Mouse (Mus musculus): ENCODE data around the gene Mapkap1.
"Not testable (repeated sequence)": the region's sequence is repeated elsewhere in the genome, so short reads cannot be mapped to it uniquely, and the experiment has no call there.

Mapkap1 gene

DNA sequence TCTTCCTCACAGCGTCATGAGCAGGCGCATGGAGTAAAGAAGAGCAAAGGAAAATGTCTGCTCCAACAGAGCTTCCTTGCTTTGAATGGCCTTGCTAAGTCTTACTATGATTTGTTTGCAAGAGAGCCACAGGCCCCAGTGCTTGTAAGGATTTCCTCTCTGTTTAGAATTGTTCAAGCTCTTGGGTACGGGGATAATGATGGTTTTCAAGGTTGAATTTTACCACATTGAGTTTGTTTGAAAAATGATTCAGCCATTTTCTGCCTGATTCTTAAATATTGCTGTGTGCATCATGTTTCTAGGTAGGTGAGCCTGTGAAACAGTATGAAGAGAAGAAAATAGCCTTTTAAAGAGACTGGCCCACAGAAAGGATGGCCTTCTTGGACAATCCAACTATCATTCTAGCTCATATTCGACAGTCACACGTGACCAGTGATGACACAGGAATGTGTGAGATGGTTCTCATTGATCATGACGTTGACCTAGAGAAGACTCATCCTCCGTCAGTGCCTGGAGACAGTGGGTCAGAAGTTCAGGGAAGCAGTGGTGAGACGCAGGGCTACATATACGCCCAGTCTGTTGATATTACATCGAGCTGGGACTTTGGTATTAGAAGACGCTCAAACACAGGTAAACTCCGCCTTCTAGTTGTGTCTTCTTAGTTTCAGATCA lies 25.3 kb downstream of the Mapkap1 start:
- DNase-seq (ENCODE audit: low read depth, low spot score), result no peak

DNA sequence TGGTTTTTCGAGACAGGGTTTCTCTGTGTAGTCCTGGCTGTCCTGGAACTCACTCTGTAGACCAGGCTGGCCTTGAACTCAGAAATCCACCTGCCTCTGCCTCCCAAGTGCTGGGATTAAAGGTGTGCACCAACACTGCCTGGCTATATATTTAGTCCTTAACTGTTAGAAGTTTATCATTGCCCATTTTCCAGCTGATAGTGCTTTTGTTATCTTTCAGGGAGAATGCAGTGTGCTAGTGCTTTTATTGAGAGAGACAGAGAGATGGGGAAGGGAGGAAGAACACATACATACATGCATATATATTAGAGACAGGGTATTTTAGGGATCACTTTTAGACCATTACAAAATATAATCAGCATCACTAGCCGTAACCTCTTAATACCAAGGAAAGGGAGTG lies 26.3 kb downstream of the Mapkap1 start:
- not testable (repeated sequence) for DNase-seq (ENCODE audit: low read depth, low spot score)

DNA sequence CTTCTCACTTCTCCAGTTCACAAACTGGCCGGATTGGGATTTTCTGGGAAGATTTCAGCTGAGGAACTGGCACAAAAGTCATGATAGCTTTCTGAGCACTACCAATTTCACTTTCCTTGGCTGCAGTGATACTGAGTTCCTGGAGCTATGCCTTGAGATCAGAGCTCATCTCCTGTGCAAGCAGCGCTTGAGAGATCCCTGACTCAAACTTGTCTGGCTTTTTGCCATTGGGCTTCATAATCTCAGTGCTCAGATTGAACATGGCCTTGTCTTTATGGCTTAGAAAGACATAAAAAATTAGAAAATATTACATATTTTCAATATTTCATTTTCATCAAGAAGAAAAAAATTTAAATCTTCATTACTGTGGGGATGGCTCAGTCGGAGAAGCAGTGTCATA lies 29.8 kb downstream of the Mapkap1 start:
- DNase-seq (ENCODE audit: low read depth, low spot score), result no peak

DNA sequence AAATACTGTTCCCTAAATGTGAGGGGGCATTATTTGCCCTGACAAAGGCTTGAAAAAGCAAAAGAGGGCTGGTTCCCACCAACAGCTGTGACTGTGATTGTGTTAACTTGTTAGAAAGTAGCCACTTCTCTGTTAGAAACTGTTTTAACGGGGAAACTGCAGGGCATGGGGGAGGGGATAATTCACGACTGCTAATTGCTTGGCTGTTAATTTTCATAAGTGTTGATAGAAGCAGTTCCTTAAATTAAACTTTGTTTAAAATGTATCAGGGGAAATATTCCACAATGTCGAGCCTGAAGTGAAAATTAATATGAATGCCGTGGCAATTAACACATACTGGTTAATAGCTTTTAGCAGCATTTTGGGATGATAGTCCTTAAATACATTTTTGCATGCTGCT lies 42.2 kb downstream of the Mapkap1 start:
- DNase-seq (ENCODE audit: low read depth, low spot score), result no peak

DNA sequence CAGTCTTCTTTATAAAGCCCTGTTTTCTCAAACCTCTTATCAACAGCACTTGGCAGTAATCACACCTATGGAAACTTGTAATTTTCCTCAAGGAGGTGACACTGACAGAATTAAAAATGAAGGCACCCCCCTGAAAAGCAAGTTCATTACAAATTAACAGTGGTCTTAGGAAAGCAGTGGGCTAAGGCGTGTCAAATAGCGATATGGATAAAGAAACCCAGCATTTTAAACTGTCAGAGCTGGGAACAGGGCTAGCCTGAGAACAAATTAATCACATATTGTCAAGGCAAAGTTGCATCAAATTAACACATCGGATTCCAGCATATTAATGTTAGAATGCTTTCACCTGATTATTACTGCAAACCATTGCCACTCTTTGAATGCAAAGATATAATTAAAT lies 55.9 kb downstream of the Mapkap1 start:
- no peak for DNase-seq (ENCODE audit: low read depth, low spot score)

DNA sequence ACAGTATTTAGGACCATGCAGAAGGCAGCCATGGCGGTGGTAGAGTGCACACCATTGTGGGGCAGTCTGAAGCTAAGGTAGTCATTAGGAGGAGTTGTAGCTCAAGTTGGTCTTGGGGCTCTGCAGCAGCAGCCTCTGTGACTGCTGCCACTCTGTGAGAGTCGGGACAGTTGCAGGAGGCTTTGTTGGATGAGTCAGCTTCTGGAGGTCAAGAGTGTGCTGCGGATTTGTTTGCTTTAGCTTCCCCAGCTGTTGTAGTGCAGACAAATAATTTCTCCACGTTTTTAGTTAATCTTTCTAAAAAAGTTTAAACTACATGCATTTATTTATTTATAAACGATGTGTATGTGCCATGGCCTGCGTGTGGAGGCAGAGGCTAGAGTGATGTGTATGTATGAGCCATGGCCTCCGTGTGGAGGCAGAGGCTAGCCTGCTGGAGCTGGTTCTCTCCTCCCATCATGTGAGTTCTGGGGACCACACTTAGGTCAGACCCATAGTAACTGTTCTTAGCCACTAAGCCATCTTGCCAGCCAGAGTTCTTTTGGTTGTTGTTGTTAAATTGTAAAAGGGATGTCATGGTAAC lies 62.1 kb downstream of the Mapkap1 start:
- no peak for DNase-seq (ENCODE audit: low read depth, low spot score)

DNA sequence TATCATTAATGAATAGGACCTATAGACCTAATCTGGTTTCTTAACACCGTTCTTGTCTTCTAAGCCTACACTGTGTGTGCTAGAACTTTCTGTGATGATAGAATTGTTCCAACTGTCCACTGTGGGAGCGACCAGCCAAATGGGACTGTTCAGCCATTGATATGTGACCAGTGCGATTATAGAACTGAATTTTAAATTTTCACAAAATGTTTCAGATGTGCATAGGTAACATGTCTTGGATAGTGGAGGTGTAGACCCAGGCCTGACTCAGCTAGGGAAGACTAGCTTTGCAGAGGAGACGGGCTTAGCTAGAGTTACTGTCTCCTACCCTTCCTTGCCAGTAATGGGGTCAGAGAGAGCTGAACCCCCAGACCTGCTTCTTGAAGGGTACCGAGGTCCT lies 62.8 kb downstream of the Mapkap1 start:
- no peak for DNase-seq (ENCODE audit: low read depth, low spot score)

DNA sequence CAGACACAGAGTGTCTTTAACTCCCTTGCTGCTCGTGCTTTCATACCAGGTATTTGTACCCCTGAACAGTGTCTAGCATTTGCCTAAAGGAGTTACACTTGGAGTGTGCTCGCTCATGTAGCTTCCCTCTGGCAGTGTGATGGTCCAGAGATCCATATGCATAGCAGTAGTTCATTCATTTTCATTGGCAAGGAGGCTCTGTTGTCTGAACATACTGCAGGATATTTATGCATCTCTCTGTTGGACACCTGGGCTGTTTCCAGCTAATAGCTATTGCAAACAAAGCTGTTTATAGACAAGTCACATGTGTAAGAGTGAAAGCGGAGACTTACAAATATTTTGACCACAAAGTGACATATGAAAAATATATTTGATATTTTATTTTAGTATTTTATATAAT lies 67.2 kb downstream of the Mapkap1 start:
- no peak for DNase-seq (ENCODE audit: low read depth, low spot score)

DNA sequence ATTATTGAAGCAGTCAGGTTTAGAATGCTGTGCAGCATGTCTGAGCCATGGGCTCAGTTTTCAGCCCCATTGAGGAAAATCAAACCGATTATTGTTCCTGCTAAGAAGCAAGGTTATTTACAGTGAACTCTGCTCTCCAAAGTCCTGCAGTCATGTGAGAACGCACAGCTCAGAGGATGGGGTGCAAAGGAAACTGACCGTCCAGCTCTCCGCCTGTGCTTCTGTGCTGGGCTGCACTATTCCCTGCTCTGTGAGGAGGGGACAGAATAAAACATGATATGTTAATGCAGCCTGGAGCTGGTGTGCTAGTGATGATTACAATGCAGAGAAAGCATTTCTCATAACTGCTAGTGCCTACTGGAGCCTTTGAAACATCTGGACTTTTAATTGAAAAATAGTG lies 74.8 kb downstream of the Mapkap1 start:
- no peak for DNase-seq (ENCODE audit: low read depth, low spot score)

DNA sequence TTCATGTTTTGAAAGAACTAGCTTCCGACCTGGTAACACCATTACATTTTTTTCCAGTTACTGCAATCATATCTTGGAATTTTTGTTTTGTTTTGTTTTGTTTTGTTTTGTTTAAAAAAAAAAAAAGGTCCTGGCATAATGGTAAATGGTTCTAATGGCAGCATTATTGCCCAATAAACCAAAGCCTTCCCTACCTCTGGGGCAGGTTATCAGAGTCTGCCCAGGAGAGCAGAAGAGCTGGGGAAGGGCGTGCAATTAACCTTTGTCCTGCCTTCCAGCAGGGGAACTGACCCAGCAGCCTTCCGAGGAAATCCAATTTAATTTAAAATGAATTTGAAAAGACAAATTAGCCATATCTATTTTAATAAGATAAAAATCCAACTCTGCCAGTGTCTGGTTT lies 75.5 kb downstream of the Mapkap1 start:
- DNase-seq (ENCODE audit: low read depth, low spot score), result no peak

DNA sequence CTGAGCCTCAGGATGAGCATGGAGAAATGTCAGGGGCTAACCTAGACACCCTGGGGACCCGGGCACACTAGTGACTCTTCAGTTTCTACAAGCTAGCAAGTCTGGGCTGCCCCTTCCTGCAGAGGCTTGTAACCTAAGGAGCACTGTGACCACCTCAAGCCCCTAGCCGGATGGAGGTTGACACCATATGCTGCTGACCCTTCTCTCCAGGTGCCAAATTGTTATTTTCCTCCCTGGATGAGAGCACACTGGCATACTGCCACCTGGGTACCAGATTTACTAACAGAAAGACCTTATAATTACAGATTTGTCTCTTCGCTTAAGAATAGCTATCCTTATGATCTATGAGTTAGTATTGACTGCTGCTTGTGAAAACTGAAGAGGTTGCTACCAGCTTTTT lies 76.0 kb downstream of the Mapkap1 start:
- DNase-seq (ENCODE audit: low read depth, low spot score), result no peak

DNA sequence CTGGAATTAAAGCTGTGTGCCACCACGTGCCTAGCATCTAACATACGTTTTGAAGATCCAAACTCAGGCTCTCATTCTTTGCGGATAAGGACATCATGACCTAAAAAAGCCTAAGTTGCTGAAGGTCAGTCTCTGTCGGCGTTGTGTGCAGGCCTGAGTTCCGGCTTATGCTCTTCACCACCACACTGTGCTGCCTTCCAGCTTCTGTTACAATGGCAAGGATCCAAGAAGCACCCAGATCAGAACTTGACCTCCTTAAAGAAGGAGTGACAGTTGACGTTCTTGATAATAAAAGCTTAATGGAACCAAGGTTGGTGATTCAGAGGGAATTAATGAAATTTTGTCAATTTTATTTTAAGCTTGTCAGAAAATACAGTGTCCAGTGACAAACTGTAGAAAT lies 80.7 kb downstream of the Mapkap1 start:
- DNase-seq (ENCODE audit: low read depth, low spot score), result no peak

DNA sequence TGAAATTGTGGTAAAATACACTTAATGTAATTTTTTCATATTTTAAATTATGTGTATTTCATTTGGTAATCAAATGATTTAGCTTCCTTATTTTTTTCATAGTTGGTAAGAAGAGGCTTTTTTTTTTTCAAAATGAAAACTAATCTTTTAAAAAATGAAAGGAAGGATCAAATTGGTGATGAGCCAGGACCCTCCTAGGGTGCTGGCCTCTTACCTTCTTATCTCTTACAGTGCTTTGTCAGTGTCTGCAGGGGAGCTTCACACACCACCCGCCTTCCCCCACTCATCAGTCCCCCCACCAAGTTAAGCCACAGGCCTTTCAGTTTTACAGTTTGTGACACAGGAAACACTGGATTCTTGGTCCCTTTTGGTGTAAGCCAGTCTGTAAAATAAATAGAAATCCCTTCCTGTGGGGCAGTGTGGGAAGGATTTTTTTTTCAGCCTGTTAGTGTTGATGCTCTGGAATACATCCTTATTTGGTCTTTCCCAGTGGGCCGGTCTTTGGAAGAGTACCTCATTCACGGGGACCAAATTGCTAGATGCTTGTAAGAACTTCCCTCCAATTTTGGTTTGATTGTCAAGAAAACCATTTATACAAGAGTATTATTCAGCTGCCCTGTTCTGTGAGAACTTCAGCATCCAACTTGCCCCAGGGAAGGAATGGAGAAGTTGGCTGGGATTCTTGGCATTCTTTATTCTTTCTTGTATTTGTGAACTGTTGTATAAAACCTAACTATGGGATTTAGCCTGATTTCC lies 97.6 kb downstream of the Mapkap1 start:
- DNase-seq (ENCODE audit: low read depth, low spot score), result no peak

DNA sequence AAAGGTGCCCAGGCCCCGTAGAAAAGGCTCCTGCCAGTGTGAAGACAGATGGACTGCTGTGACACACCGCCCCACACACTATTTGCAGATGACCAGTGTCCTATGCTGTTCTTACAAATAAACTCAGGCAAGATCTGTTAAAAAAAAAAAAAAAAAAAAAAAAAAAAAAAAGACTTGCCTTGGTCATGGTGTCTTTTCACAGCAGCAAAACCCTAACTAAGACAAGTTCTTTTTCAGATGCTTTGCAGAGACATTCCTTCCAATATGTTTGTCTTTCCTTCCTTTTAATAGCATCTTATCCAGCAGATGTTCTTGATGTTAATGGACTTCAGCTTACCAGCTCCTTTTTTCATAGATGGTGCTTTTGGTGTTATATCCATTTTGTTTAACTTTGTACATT lies 99.6 kb downstream of the Mapkap1 start:
- not testable (repeated sequence) for DNase-seq (ENCODE audit: low read depth, low spot score)

DNA sequence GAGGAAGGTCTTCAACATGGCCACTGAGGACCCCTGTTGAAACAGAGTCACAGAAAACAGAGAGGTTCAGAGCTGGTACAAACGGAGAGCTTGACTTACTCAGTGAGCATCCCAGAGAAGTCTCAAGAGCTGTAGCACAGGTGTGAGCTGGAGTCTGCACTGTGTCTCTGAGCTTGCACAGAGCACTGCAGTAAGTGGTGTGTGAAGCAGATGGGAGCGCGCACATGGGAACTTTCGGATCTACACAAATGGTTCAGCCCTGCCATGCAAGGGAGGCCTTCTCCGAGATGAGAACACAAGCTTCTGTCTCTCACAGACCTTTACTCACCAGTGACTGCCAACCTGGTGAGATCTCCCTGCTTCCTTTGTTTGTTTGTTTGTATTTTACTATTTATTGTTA lies 103.3 kb downstream of the Mapkap1 start:
- DNase-seq (ENCODE audit: low read depth, low spot score), result no peak

DNA sequence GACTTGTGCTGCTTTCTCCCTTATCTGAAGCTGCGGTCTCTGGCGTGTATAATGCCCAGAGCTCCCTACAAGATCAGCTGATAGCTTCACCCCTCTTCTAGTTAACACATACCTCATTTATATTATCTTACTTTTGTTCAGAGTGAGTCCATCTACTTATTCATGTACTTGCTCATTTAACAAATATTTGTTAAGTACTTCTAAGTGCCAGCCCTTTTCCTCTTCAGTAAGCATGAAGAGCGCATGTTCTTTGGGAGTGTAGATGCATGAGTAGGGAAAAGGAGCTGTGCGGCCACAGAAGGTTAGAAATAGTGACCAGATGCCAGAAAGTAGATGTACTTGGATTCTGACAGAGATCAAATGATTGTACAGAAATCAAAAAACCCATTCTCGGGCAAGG lies 108.7 kb downstream of the Mapkap1 start:
- no peak for DNase-seq (ENCODE audit: low read depth, low spot score)

DNA sequence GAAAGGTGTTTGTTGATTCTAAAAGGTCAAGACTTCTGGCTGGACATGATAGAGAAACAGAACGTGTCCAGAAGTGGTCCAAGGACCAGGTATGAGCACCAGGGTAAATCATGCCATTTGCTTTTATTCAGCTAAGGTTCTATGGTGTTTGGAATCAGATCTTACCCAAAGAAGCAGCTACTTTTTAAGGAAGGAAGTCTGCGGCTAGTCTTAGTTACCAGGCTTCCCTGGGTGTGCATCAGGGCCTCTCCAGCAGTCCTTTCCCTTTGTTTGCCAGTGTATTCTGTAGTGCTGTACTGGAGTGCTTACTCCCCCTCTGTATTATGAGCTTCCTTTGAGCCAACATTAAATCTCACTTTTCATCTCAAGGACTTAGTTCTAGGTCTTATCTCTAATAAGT lies 111.5 kb downstream of the Mapkap1 start:
- no peak for DNase-seq (ENCODE audit: low read depth, low spot score)

DNA sequence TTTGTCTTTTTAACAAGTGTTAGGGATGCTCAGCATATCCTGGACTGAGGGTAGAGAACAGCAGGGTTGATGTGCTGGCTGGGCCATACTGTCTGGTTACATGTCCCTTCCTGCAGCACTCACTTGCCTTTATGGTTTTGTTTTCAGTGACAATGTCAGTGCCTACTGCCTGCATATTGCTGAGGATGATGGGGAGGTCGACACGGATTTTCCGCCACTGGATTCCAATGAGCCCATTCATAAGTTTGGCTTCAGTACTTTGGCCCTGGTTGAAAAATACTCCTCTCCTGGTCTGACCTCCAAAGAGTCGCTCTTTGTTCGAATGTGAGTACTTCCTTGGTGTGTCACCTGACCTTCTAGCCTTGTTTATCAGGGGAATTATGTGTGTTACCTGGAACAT lies 112.0 kb downstream of the Mapkap1 start:
- no peak for DNase-seq (ENCODE audit: low read depth, low spot score)

DNA sequence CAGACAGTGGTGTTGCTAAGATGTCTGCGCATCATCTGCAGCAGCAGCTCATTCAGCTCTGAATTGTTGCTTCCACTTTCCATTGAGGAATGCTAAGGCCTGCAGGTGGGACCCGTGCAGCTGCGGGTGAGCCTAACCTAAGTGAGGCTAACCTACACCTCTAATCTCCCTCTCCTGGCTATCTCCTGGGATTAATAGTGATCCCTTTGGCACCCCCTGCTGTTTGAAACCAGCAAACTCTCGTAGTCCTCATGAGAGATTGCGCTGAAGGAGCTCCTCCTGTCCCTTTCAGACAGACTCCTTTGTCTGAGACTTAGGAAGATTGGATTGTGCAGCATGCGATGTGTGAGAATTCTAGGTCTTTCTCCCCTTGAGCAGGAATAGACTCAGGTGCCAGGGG lies 113.0 kb downstream of the Mapkap1 start:
- no peak for DNase-seq (ENCODE audit: low read depth, low spot score)

DNA sequence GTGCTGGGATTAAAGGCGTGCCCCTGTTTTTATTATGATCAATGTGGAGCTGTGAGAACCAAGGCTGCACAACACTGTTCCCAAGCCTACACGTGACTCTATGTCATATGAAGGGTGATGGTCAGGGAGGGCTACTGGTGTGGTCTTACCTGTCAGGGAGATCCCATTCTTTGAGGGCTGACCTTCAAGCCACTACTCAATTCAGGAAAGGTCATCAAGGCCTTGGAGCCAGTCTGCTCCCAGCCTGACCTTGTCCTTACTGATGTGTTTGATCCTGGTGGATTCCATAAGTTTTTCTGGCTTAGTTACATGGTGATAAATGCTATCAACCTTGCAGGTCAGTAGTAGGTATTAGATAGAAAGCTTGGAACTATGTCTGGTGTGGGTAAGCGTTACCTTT lies 114.8 kb downstream of the Mapkap1 start:
- no peak for DNase-seq (ENCODE audit: low read depth, low spot score)

DNA sequence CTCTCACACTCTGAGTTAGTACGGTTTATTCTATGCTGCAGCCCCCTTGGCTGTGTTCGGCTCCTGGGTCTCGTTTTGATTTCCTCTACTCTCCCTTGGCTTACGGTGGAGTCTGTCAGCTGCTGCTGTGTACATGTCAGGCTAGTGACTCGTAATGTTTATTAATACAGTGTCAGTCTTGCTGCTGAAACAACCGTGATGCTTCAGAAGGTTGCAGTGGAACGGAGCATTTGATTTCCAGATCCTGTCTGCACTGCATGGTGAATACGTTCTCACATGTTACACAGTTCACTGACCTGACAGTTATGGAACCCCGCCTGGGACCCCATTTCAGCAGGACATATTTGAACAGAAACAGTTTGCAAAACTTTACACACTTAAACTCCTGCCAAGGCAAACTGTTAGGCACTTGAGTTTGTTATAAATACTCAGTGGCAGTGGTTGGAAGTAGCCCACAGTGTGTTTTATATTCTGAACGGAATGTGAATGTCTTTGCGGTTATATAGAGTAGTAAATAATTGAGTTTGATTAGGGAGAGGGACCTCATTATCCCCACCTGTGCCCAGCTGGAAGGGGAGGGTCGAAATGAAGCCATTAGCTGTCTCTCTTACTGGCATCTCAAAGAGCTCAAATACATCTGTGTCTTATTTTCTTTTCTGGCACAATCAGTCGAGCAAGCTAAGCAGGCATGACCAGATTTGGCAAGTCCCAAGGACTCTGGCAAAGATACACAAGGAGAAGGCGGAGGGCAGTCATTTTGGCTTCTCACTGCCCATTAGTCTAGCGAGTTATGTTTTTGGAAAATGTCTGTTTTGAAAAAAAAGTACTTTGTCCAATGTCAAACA lies 120.2 kb downstream of the Mapkap1 start:
- no peak for DNase-seq (ENCODE audit: low read depth, low spot score)

DNA sequence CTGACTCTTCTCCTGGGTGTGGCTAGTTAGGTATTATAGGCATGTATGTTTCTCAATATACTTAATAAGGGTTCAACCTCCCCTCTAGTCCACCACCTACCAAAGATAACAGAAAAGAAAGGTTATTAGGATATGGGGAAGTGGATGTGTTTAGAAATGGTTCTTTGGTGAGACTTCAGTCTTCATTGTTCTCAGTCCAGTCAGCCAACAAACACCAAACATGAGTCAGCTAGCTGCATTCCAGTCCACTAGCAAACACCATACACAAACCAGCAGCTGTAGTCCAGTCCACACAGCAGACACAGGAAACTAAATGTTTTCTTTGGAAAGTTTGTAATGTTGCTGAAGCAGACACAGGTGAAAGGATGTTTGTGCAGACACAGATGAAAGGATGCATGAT lies 121.9 kb downstream of the Mapkap1 start:
- DNase-seq (ENCODE audit: low read depth, low spot score), result no peak

Data from brain, embryonic 18.5 days (tissue).